Mouse (Mus musculus) activated CD4-positive, CD25-positive, alpha-beta regulatory T cell, adult 4 months (primary cell): Measurements from ENCODE around the gene 5430419D17Rik. TPM values are rescaled to one million over a fixed set of nuclear protein-coding genes. Genes with fewer than 3 reads are reported as not detected.

Experiments
- ATAC-seq: one replicate; pipeline ENCODE4 v1.8.0; 2017
- polyA plus RNA-seq, 2 experiments: library from polyadenylated mRNA; unstranded; fragments of 100-300 nt; shearing (Covaris generic); gene quantifications; one replicate each; pipeline ENCODE4 v1.2.1; 2017

The 5430419D17Rik gene
- polyA plus RNA-seq: not detected

- no peak for ATAC-seq
Measured at GRCm38 (mm10) chr7:131174121-131174520, at the start of gene 5430419D17Rik. TSS of gene 5430419D17Rik (plus strand) at chr7:131174402.

- no peak for ATAC-seq
Measured at GRCm38 (mm10) chr7:131130021-131130420, 44.2 kb upstream of the 5430419D17Rik start.

GRCm38 (mm10) chr7:131133181-131133580 is 41.0 kb upstream of the 5430419D17Rik start:
- ATAC-seq: no peak

GRCm38 (mm10) chr7:131146214-131146613 is 28.0 kb upstream of the 5430419D17Rik start, which contains the start of gene 4933402N03Rik:
TSS of gene 4933402N03Rik (minus strand) at chr7:131146314.
- no peak for ATAC-seq

GRCm38 (mm10) chr7:131150179-131150578 is 24.0 kb upstream of the 5430419D17Rik start:
- no peak for ATAC-seq

GRCm38 (mm10) chr7:131153044-131153443 is 21.2 kb upstream of the 5430419D17Rik start:
- no peak for ATAC-seq

- ATAC-seq: no peak
Measured at GRCm38 (mm10) chr7:131162251-131162650, 12.0 kb upstream of the 5430419D17Rik start.

GRCm38 (mm10) chr7:131167771-131168170 is 6.4 kb upstream of the 5430419D17Rik start:
- ATAC-seq: no peak

GRCm38 (mm10) chr7:131169099-131169498 is 5.1 kb upstream of the 5430419D17Rik start:
- ATAC-seq: no peak

- ATAC-seq: no peak
Measured at GRCm38 (mm10) chr7:131182685-131183084, 8.5 kb downstream of the 5430419D17Rik start.

GRCm38 (mm10) chr7:131184339-131184738 is 10.1 kb downstream of the 5430419D17Rik start:
- no peak for ATAC-seq

- ATAC-seq: no peak
Measured at GRCm38 (mm10) chr7:131187047-131187446, 12.8 kb downstream of the 5430419D17Rik start.

- ATAC-seq: no peak
Measured at GRCm38 (mm10) chr7:131187996-131188395, 13.8 kb downstream of the 5430419D17Rik start.

- no peak for ATAC-seq
Measured at GRCm38 (mm10) chr7:131223086-131223485, 48.9 kb downstream of the 5430419D17Rik start.

GRCm38 (mm10) chr7:131236091-131236490 is 61.9 kb downstream of the 5430419D17Rik start:
- ATAC-seq: no peak

- no peak for ATAC-seq
Measured at GRCm38 (mm10) chr7:131244993-131245392, 70.8 kb downstream of the 5430419D17Rik start.

GRCm38 (mm10) chr7:131256841-131257240 is 82.6 kb downstream of the 5430419D17Rik start:
- ATAC-seq: no peak

GRCm38 (mm10) chr7:131257309-131257708 is 83.1 kb downstream of the 5430419D17Rik start:
- no peak for ATAC-seq

GRCm38 (mm10) chr7:131260946-131261345 is 86.7 kb downstream of the 5430419D17Rik start:
- ATAC-seq: no peak

- ATAC-seq: no peak
Measured at GRCm38 (mm10) chr7:131264251-131264650, 90.0 kb downstream of the 5430419D17Rik start.

GRCm38 (mm10) chr7:131265851-131266250 is 91.6 kb downstream of the 5430419D17Rik start:
- no peak for ATAC-seq

GRCm38 (mm10) chr7:131297151-131297550 is 122.9 kb downstream of the 5430419D17Rik start:
- ATAC-seq: no peak

GRCm38 (mm10) chr7:131303340-131303739 is 129.1 kb downstream of the 5430419D17Rik start:
- no peak for ATAC-seq

- no peak for ATAC-seq
Measured at GRCm38 (mm10) chr7:131306733-131307132, 132.5 kb downstream of the 5430419D17Rik start.

GRCm38 (mm10) chr7:131314493-131314892 is 140.3 kb downstream of the 5430419D17Rik start:
- no peak for ATAC-seq
